Mouse (Mus musculus) kidney, postnatal 25 days (tissue): Measurements from ENCODE around the gene A730061H03Rik.

Source experiments
- DNase-seq, 2 experiments: peaks; one replicate each; pipeline ENCODE4 v3.0.0; 2021; ENCODE audit warnings: mixed read lengths in 2 of 2

The A730061H03Rik gene

GRCm38 (mm10) chr14:55580731-55581130 is 20.5 kb upstream of the A730061H03Rik start:
- DNase-seq = no peak

GRCm38 (mm10) chr14:55579511-55580496 is 19.6 kb upstream of the A730061H03Rik start:
- DNase-seq = no peak

- peak; percentile 86 to 90 for DNase-seq
Measured at GRCm38 (mm10) chr14:55578668-55579269, 18.6 kb upstream of the A730061H03Rik start.

- DNase-seq = peak; percentile 81 to 93
Measured at GRCm38 (mm10) chr14:55577871-55578667, 17.9 kb upstream of the A730061H03Rik start, which contains the start of gene Psme1. Gene Psme1, plus strand, starts transcription at chr14:55578123.

GRCm38 (mm10) chr14:55576376-55576775 is 16.2 kb upstream of the A730061H03Rik start:
- DNase-seq = peak; percentile 36 to 71

GRCm38 (mm10) chr14:55575711-55576110 is 15.5 kb upstream of the A730061H03Rik start:
- peak; percentile 48 to 83 for DNase-seq

GRCm38 (mm10) chr14:55575302-55575701 is 15.1 kb upstream of the A730061H03Rik start, which contains the start of gene Fitm1:
Gene Fitm1, plus strand, starts transcription at chr14:55575617.
- DNase-seq = no peak

GRCm38 (mm10) chr14:55571760-55572159 is 11.6 kb upstream of the A730061H03Rik start:
- DNase-seq = no peak

- no peak for DNase-seq
Measured at GRCm38 (mm10) chr14:55570588-55570987, 10.4 kb upstream of the A730061H03Rik start.

GRCm38 (mm10) chr14:55567496-55567895 is 7.3 kb upstream of the A730061H03Rik start:
- DNase-seq = peak; percentile 50 to 64

- no peak for DNase-seq
Measured at GRCm38 (mm10) chr14:55565748-55566147, 5.5 kb upstream of the A730061H03Rik start.

GRCm38 (mm10) chr14:55563249-55563648 is 3.0 kb upstream of the A730061H03Rik start:
- DNase-seq = no peak

GRCm38 (mm10) chr14:55561860-55562259 is 1.7 kb upstream of the A730061H03Rik start:
- DNase-seq = peak in 1 of 2 experiments; percentile 60

- DNase-seq = peak; percentile 96 to 98
Measured at GRCm38 (mm10) chr14:55559799-55560201, 406 bp downstream of the A730061H03Rik start, which contains the start of gene Dcaf11. Gene Dcaf11, plus strand, starts transcription at chr14:55560006.

- DNase-seq = no peak
Measured at GRCm38 (mm10) chr14:55558740-55559448, 1.3 kb downstream of the A730061H03Rik start.

GRCm38 (mm10) chr14:55557587-55557986 is 2.6 kb downstream of the A730061H03Rik start:
- peak; percentile 24 to 63 for DNase-seq

GRCm38 (mm10) chr14:55557003-55557402 is 3.2 kb downstream of the A730061H03Rik start:
- DNase-seq = peak; percentile 90 to 91

- DNase-seq = no peak
Measured at GRCm38 (mm10) chr14:55555788-55556187, 4.4 kb downstream of the A730061H03Rik start.

GRCm38 (mm10) chr14:55554635-55555034 is 5.6 kb downstream of the A730061H03Rik start:
- no peak for DNase-seq

- DNase-seq = no peak
Measured at GRCm38 (mm10) chr14:55551794-55552193, 8.4 kb downstream of the A730061H03Rik start.

- DNase-seq = no peak
Measured at GRCm38 (mm10) chr14:55551347-55551746, 8.9 kb downstream of the A730061H03Rik start.

GRCm38 (mm10) chr14:55550191-55550590 is 10.0 kb downstream of the A730061H03Rik start:
- no peak for DNase-seq
